Mouse (Mus musculus) E14TG2a.4 (cell line): Measurements from ENCODE around the gene Esrp2.

Experiments used
- CTCF ChIP-seq: conservative IDR thresholded peaks from 2 replicates; pipeline ENCODE4 v1.5.1; 2014; ENCODE audit warnings: low read length
- NANOG ChIP-seq: IDR thresholded peaks from 2 replicates; pipeline ENCODE4 v1.6.1; 2014; ENCODE audit warnings: borderline replicate concordance, low read length, mixed read lengths

DNA sequence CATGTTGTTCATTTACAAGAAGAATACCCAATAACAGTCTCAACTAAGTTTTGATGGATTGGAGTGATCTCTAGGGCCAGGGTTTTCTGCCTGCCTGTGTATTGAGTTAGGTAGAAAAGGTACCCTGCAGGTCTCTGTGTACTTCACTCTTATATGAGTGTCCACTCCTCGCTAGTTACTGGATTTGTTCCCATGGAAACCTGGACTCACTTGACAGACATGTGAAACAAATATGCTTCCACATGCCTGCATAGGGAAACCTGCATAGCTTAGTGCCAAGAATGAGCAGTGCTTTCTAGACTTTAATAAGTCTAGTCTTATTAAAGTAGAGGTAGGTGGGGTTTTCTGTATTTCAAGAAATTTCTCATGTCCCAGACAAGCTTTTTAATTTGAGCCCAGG lies 40.1 kb upstream of the Esrp2 start:
- TF ChIP-seq CTCF (no peak), NANOG (no peak)
